Mouse (Mus musculus) mouse trophoblast stem cell (cell line): ENCODE results near the gene Nmnat3.
"Not testable (repeated sequence)": the region's sequence is repeated elsewhere in the genome, so short reads cannot be mapped to it uniquely, and the experiment has no call there.

Experiments
- in situ Hi-C, 2 experiments: fragments of 300-500 bp; cut with MseI, MboI; formaldehyde crosslinking; loops; 2 replicates in 1 of 2; 3 replicates in 1 of 2; pipeline ENCODE4 v1.15.1; 2025

Nmnat3 gene

DNA sequence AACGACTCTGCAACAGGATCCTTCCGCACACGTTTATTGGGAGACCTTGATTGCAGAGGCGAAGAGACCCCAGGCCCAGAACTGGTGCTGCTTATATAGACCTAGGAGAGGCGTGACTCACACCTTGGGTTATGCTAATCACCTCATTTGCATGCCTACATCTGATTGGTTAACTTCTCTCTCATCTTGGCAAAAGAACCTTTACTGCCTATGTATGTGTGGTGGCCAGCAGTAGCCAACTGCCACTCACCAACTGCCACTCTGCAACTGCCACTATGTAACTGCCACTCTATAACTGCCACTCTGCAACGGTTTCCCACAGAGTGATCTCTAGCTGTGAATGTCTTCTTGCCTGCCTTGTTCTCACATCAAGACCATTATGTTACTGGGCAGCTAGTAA, at the start of gene Nmnat3:
Gene Nmnat3 (plus strand): TSS at position 301 of the 400 bp plus-strand sequence.
- in situ Hi-C loops, result not testable (repeated sequence)

DNA sequence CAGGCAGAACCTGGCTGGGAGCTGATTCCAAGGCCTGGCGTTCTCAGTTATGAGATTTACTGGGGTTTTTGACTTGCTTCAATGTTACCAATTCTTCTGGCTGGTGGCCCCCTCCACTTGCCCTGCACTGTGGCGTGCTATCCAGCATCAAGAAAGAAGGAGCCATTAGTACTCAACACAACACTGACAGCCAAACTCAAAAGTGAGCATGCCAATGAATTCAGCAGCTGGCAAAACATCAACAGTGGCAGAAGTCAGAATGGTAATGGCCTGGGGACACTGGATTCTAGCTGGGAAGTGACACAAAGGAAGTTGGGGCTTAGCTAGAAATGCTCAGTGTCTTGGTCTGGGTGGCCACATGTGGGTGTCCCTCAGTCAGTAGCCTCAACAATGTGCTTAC, 43.8 kb upstream of the Nmnat3 start:
- in situ Hi-C loops, result no loop called here

DNA sequence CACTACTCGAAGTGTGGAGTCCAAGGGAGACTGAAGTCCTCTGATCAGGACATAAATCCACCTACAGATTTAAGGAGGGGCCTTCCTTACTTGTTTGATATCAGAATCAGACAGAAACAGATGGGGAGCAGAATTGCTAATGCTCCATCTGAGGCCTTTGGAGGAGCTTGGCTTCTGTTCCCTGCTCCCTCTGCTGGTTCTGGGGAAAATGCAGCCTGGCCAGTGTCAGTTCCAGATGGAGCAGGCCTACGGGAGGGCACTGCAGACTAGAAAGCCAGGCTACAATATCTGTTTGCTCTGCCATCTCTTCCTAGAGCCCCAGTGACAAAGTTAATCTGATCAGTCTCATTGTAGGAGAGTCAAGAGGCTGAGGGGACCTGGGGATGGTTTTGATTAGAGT, 43.0 kb upstream of the Nmnat3 start:
- in situ Hi-C loops, result no loop called here

DNA sequence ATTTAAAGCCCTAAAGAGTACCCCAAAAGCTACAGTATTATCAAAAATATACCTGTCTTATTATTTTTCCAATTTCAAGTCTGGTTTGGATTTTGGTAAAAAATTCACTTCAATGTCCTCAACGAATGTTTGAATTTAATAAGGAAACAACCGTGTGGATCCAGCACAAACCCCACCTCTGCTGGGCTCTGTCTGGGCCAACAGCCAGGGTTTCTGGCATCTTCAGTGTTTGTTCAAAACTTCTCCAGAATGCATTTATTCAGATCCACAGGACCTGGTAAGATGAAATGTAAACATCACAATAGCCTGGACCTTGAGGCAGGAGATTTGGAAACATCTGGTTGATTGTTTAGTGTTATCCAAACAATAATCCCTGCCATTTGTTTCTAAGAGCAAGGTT, 42.0 kb upstream of the Nmnat3 start:
- in situ Hi-C loops, result no loop called here

DNA sequence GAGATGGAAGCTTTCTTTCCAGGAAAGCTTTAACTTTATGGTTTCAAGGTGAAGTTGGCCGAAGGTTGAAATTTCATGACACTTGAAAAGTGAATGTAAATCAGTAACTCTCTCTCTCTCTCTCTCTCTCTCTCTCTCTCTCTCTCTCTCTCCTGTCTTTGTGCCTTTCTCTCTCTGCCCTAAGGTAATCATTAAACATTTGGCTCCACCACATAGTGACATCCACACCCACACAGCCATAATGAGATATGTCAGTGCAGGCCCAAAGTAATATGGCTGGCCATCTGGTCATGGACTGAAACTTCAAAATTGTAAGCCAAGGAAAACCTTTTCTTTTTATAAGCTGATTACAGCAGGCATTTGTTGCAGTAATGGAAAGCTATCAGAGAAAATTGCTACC, 40.9 kb upstream of the Nmnat3 start:
- in situ Hi-C loops, result no loop called here

DNA sequence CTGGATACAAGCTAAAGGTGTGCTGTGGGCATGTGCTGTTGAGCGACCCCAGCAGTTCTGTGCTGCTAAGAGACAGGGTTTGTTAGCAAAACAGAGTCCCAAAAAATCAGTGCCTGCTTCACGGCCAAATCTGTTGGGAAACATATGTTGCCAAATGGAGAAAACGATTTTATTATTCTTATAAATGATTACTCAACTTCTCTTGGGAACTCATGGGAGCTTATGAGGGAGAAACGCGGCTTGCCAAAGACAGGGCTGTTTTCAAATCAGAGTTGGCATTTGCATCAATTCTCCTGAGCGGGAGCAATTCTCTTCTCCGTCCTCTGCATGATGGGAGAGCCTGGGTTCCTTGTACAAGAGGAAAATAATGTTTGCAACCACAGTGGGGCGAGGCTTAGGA, 27.0 kb upstream of the Nmnat3 start:
- in situ Hi-C loops, result no loop called here

DNA sequence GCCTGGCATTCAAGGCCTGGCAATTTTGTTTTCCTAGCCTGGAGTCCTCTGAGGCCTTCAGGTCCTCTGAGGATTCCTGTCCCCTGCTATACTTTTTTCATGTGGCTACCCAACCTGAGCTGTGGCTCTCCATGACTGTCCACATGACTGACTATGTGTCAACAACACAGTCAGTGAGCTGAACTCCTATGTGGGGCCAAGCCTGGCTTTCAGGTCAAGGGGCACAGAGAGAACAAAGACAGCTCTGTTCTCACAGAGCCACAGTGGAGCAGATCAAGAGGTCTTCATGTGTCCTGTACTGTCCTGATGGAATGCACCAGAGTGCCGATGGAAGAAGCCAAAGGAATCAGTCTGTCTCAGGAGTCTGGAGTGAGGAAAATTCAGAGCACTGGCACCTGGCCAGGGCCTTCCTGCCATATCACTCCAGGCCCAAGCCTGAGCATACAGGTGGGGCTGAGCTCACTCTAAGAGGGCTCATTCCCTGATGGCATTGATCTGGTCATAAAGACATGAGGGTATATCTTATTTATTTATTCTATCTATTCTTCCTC, 25.7 kb upstream of the Nmnat3 start:
- in situ Hi-C loops, result no loop called here

DNA sequence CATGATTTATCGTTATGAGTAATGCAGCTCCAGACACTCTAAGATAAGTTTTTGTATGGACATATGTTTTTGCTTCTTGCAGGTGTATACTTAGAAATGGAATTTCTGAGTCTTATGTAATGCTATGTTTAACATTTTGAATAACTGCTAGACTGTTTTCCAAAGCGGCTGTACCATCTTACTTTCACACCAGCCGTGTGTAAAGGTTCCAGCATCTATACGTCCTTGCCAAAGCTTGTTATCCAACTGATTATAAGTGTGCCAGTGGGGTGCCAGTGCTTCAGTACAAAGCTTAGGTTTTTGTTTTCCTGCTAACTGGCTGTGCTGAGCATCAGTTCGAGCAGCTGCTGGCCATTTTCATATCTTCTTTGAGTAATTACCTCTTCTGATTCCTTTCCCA, 22.3 kb upstream of the Nmnat3 start:
- in situ Hi-C loops, result no loop called here

DNA sequence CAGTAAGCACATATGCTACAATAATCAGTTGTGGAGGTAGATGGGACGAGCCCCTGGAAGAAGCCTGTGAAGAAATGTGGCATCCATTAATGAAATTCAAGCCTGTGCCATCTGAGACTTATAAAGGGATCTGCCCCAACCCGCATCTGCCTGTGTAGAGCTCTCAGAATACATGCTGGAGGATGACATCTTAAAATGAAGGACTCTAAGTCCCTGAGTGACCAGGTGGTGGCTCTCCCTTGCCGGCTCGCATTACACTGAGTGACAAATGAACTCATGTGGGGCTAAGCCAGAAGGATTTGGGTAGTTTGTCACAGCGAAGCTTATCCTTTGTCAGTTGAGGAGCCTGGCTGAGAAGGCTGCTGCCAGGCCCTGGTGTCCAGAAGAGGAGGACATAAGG, 14.5 kb upstream of the Nmnat3 start:
- in situ Hi-C loops, result no loop called here

DNA sequence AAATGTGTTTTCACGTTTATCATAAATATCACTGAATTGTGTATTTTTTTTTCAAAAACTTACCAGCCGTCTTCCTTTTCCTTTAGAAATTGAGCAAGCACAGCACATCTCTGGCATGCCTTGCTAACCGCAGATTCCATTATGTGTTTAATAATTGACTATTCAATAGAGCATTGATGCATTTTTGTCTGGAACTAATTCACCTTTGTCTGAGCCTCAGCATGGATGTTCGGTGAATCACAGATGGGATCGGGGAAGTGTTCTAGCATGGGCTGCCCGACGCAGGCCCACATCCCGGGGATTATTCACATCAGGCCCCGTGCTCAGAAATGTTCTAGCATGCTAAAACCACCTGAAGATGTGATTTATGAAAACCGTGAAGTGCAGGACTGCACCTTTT, 12.2 kb upstream of the Nmnat3 start:
- in situ Hi-C loops, result no loop called here

DNA sequence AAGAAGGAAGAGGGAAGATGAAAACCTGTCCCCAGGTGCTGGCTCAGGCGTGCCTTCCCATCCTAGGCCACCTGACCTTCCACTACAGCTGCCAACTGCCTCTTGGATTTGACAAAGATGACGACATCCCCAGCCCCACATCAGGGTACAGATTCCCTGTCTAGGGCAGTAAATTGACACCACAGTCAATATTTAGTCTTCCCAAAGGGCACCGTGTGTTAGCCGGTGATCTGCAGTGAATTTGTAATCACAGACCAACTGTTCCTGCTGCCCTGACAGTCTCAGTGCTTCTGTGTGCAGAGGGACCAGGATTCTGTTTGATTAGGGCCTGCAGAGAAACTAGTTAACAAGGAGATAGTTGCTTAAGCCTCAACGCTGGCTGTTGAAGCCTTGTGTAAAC, 7.1 kb upstream of the Nmnat3 start:
- in situ Hi-C loops, result no loop called here

DNA sequence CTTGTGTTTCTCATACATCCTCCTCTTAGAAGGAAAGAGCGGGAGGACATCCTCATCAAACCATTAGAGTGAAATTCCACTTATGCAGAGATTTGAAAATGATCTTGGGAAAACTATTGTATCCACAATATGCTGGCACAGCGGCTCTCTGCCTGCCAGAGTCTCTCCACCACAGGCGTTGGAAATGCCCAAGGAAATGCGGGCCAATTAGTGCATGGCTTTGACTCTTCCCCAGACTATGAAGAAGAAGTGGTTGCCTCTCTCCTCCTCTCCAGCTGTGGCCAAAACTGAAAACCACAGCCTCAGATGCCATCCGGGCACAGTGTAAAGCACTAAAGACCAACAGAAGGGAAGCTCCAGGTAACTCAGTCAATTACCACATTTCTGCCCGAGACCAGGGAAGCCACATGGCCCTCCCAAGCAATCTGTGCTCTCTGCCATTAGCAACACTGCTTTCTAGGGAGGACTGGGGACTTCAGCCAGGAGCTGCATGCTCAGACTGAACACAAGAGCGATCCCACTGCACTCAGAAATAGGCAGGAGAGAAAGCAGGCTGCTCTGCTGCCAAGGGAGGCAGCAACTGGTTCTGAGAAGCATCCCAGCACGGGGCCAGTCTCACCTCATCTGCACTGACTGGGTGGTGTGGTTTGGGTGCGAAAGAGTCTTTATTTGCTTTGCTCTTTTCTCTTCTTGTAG, 1.5 kb upstream of the Nmnat3 start:
- in situ Hi-C loops, result no loop called here

DNA sequence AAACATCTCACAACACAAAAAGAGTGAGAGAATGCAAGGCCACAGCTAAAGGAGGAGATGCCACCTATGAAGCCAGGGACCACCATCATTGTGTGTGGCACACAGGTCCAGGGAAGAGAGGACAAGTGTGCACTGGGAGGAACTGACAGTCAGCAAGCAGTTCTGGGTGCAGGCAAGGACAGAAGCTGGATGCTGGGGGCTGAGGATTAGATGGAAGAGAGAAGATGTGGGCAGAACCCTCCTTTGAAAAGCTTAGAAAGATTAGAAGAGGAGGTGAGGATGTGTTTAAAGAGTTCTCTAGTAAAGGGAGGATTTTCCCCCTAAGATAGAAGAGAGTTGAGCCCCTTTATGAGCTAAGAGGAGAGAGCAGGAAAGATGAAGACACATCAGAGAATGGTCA, 2.4 kb downstream of the Nmnat3 start:
- in situ Hi-C loops, result no loop called here

DNA sequence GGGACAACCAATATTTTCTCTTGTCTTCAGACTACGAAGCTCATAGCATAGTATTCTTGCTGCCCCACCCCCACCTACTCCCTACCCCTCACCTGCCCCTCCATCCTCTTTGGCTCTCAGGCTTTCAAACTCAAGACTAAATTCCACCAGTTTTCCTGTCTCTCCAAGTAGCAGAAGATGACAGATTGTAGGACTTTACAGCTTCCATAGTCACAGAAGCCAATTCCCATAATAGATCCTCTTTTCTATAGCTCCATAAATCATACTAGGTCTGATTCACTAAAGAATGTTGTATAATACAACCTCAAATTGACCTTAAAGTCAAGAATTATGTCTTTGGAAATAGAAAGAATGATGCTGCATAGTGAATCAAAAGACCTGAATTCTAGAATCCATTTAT, 3.4 kb downstream of the Nmnat3 start:
- in situ Hi-C loops, result no loop called here

DNA sequence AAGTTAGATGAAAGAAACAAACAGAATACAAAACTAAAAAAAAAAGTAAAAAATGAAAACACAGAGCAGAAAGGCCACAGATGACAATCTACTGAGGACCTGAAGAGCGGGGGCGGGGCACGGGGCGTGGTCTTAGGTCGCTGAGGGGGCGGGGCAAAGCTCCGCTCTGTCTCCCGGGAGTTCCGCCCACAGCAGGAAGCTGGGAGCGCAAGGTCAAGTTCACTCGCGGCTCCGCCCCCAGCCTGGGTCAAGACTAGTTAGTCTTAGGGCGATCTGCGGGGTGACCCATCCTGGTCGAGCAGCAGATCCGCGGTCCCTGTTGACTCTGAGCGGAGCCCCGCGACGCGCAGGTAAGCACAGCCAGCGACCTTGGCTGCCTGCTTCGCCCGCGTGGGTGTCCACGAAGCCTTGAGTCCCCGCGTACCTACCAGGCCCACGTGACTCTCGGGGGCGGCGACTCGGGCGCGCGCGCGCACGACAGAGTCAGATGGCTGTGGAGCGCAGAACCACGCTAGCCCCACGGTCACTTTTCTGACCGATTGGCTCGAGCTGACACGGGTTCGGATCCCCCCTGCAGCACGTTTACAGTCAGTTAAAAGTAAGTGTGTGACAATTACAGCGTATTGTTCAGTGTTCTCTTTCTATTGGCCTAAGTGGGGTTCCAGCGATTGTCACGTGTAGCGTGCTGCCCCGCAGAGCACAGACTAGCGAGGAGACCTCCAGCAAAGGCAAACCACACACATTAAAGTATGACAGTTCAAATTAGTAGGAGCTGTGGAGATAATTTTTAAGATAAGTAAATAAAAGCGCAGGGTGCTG, 9.4 kb downstream of the Nmnat3 start:
- in situ Hi-C loops, result no loop called here

DNA sequence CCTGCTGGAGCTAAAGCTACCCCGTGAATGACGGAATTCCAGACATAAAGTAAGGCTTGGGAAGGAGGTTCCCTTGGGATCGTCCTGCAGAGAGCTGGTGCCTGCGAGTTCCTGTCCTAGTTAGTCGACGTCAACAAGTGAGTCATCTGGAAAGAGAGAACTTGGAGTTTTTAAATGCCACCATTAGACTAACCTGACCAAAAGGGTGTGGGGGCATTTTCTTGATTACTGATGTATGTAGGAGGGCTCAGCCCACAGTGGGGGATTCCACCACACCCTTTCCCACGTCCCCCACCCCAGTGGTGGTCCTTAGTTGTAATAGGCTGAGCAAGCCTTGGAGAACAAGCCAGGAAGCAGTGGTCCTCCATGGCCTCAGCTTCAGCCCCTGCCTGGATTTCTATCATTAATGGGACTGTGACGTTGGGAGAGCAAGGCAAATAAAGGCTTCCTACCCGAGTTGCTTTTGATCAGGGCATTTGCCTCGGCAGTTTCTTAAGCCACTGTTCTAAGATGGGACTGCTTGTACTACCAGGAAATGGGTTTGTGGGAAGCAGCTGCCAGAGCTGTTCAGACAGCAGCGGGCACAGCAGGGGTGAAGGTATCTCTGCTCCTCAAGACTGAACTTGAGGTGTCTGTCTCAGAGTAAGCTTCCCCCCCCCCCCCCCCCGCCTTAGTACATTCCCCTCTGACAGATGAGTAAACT, 10.2 kb downstream of the Nmnat3 start:
- in situ Hi-C loops, result no loop called here

DNA sequence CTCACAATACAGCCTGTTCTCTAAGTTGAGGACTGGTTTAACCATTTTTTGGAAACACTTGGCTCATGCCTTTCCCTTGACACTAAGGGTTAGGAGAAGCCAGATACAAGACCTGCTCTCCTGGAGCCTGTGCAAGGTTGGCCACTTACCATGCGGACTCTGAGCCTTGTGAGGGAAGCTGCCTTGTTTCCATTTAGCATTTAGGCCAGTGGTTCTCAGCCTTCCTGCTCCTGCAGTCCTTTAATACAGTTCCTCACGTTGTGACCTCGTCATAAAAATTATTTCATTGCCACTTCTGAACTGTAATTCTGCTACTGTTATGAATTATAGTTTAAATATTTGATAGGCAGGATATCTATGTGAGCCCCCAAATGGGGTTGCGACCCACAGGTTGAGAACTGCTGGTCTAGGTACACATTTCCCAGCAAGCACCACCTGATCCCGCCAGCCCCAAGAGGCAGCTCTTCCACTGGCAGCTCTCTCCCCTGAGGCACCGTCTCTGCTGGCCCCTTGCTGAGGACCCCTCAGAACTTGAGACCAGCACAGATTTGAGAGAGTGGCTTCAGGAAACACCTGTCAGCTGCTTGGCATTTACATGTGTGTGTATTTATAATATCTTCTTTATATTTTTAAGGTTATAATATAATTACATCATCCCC, 10.8 kb downstream of the Nmnat3 start:
- in situ Hi-C loops, result no loop called here

DNA sequence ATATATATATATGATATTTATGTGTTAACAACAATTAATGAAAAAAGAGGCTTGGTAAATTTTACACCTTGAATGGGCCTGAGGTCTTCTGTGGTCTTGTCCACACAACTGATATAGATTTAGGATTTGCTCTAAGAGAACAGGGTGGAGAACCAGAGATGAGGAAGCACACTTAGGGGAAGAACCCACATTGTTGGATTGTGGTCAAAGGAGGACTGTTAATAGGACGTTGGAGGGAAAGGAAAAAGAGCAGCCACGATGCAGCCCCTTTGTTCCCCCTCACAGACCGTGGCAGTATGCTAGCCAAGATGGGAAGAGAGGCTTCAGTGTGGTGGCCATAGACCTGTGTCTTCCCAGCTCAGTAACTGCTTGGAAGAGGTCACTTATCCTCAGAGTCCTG, 11.5 kb downstream of the Nmnat3 start:
- in situ Hi-C loops, result no loop called here

DNA sequence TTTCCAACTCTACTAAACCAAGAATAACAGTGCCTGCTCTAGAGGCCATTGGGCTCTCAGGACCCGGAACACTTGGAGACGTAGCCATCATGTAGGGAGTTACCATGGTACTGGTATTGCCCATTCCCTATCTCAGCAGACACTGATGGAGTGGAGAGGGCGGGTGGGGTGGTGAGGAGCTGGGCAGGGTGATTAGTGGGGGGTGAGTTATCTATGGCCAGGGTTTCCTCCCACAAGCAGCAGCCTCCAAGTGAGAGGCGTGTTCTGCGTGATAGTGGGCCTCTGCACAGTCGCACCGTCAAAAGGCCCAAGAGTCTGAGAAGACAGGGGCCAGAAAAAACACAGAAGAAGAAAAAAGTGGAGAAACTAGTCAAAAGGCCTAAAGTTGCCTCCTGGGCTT, 12.0 kb downstream of the Nmnat3 start:
- in situ Hi-C loops, result no loop called here

DNA sequence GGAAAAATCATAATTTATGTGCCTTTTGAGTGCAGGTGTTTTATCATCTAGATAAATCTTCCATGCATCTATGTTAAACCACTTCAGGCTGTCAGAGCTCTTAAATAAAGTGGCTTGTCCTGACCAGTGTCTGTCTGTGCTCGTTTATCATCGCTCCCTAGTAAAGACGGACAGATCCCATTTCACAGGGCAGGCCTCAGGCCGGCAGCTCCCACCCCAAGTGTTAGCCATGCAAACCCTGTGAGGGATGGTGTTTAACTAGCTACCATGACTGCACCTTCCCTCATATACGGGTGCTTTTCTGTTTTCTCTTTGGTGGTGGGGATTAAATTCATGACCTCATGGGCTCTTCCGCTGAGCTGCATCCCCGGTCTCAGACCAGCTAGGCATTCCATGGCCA, 13.3 kb downstream of the Nmnat3 start:
- in situ Hi-C loops, result no loop called here

DNA sequence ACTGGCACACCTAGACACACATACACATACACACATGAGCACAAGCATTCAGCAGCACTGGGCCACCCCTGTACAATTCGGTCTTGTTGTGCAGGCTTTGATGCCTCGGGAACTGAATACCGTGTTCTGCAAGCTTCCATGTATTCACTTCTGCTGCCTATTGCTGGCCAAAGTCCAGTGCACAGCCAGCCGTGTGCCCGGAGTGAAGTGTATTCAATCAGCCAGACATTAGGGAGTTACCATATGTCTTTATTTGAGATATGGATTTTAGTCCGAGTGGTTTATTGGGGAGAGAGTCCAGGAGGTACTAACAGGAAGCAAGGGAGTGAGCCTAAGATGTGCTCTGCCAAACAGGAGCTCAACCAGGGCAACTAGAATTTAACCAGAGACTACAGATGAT, 19.8 kb downstream of the Nmnat3 start:
- in situ Hi-C loops, result no loop called here
